Mouse (Mus musculus) left cerebral cortex, adult 2 months (tissue): ENCODE measurements around the gene Gm15517. TPM values are rescaled to one million over a fixed set of nuclear protein-coding genes. Genes with fewer than 3 reads are reported as not detected.
A peak's percentile ranks its signal among the peaks of the same experiment; 100 is the strongest.

Experiments
- DNase-seq, 2 experiments: peaks; one replicate each; pipeline ENCODE4 v3.0.0; 2021 to 2022; ENCODE audit warnings: low spot score in 2 of 2, mixed read lengths in 1 of 2; ENCODE audit errors: extremely low spot score in 1 of 2
- H3K27ac ChIP-seq: fragments of 200-600 bp; 2 replicates; pipeline ENCODE4 v1.8.1; 2022
- H3K4me3 ChIP-seq: fragments of 200-600 bp; 2 replicates; pipeline ENCODE4 v1.8.1; 2022
- CTCF ChIP-seq: fragments of 200-600 bp; IDR thresholded peaks from 2 replicates; pipeline ENCODE4 v1.8.1; 2022; ENCODE audit warnings: antibody characterized with exemption, mild to moderate bottlenecking, moderate library complexity
- intact Hi-C: fragments of 180-260 bp; cut with DNase I; formaldehyde crosslinking; loops from one replicate; pipeline ENCODE4 v1.15.1; 2025
- total RNA-seq, 2 experiments: library from RNA; stranded (reverse); gene quantifications; 2 replicates each; pipeline ENCODE4 v1.2.3; 2021

Gene Gm15517
- total RNA-seq, 2 experiments from 2014 or later: not detected

GRCm38 (mm10) chr7:44304463-44304774 lies 43.2 kb downstream of the Gm15517 start:
- no peak for DNase-seq
- intact Hi-C loops: loop anchor here (2.0 kb wide), 1 partner anchor 42 kb away; no protein-coding TSS in a partner anchor
- peak overlapping the region; percentile 98 for H3K27ac ChIP-seq

GRCm38 (mm10) chr7:44304775-44305641 lies 43.8 kb downstream of the Gm15517 start:
- H3K4me3 ChIP-seq: peak overlapping the region; percentile 83
- TF ChIP-seq CTCF: no peak; the same call in 1 of the 2 replicates
- DNase-seq: peak; percentile 97
- intact Hi-C loops: loop anchor here (2.0 kb wide), 1 partner anchor 42 kb away; no protein-coding TSS in a partner anchor
- peak overlapping the region; percentile 98 for H3K27ac ChIP-seq

More at GRCm38 (mm10) chr7:44304463-44304774, 43.2 kb downstream of the Gm15517 start:
- no peak for TF ChIP-seq CTCF
- peak overlapping the region; percentile 83 for H3K4me3 ChIP-seq

DNA sequence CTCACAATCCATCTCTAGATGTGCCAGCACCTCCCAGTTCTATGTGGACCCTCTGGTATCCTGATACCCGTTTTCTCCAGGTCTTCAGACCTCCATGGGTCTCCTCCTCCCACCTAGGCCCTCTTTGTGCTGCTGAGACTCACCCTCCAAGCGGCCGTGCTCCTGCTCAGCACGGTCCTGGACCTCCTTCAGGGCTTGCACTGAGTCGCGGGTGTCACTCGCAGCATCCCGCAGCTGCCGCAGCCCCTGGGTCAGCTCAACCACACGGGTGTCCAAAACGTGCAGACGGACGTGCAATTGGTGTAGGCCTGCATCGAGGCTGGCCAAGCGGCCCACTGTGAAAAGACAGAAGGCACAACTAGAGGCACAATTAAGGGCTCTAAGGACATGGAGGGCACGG lies 44.4 kb downstream of the Gm15517 start:
- DNase-seq: no peak
- no peak for TF ChIP-seq CTCF
- H3K4me3 ChIP-seq: peak overlapping the region; percentile 2; the same call in 1 of the 2 replicates
- peak overlapping the region; percentile 67 for H3K27ac ChIP-seq
- intact Hi-C loops: loop anchor here (2.0 kb wide), 1 partner anchor 43 kb away; no protein-coding TSS in a partner anchor

DNA sequence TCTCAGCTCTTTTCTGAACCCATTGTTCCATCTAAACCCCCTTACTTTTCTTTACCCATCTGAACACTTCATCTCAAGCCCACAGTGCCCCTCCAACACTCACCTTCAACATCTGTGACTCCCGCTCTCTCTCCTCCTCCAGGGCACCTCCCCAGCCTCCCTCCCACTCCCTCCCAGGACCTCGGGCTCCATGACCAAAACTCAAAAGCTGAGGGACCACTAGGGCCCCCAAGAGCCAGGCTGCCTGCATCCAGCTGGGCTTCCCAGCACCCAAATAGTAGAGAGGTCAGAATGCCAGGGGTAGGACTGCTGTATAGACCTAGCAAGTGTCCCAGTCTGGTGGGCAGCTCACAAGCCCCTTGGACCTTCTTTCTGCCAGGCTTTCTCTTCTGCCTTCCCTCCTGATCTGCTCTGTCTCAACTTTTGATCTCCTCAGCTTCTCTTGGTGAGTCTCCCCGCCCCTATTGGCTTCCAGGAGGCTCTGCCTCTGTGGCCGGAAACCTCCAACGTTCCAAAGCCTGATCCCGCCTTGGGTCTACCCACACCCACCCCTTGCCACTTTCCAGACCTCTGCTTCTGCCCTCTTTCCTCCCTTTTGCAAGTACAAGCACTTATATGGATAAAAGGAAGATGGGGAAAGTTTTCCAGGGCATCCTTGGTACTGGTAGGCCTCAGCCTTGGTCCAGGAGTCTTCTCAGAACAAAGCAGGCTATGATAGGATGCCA lies 45.4 kb downstream of the Gm15517 start, which contains the start of gene Clec11a:
TSS of gene Clec11a (minus strand) at position 387 of the 725 bp plus-strand sequence.
- H3K27ac ChIP-seq: peak within 1 kb of the TSS; percentile 67
- intact Hi-C loops: no loop called here
- no peak for DNase-seq
- no peak for TF ChIP-seq CTCF
- no peak within 1 kb of the TSS for H3K4me3 ChIP-seq

GRCm38 (mm10) chr7:44307261-44308020 lies 46.2 kb downstream of the Gm15517 start:
- no peak; the same call in 1 of the 2 replicates for TF ChIP-seq CTCF
- no peak for DNase-seq
- Histone ChIP-seq H3K4me3 (no peak overlapping the region), H3K27ac (no peak overlapping the region)
- intact Hi-C loops: no loop called here

DNA sequence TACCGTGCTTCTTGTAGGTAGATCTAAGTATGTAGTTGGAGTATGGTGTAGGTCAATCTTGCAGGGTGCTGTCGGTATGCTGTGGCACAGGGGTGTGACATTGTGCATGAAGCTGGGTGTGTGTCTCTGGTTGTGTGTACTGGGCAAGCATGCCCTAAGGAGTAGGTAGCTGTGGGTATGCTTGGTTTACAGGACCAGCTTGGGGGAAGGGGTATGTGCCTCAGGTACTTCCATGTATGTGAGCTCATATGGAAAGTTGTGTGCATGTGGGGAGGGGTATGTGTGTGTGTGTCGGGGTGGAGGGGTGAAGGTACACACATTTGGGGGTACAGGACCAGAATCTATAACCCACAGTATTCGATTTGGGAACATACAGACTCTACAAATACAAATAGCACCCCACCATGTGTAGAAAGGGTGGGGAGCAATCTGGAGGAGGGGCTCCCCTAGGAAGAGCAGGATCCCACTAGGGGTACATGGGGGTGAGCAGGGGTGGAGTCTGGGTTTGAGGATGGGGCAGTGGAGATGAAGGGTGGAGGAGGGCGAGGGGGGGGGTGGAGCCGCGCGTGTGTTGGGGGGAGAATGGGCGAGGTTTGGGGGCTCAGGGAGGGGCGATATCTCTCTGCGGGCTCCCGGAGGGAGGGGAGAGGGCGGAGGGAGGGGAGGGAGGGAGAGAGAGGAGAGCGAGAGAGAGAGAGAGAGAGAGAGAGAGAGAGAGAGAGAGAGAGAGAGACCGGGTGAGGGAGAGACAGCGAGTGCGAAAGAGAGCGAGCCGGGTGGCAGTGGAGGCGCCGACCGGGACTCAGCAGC lies 48.4 kb downstream of the Gm15517 start, which contains the start of gene Shank1:
TSS of gene Shank1 (plus strand) at position 779 of the 810 bp plus-strand sequence.
- TF ChIP-seq CTCF: no peak
- intact Hi-C loops: loop anchor here (2.0 kb wide), 1 partner anchor 43 kb away; no protein-coding TSS in a partner anchor
- Histone ChIP-seq H3K4me3 (peak within 1 kb of the TSS; percentile 76), H3K27ac (peak within 1 kb of the TSS; percentile 96)
- DNase-seq: no peak

DNA sequence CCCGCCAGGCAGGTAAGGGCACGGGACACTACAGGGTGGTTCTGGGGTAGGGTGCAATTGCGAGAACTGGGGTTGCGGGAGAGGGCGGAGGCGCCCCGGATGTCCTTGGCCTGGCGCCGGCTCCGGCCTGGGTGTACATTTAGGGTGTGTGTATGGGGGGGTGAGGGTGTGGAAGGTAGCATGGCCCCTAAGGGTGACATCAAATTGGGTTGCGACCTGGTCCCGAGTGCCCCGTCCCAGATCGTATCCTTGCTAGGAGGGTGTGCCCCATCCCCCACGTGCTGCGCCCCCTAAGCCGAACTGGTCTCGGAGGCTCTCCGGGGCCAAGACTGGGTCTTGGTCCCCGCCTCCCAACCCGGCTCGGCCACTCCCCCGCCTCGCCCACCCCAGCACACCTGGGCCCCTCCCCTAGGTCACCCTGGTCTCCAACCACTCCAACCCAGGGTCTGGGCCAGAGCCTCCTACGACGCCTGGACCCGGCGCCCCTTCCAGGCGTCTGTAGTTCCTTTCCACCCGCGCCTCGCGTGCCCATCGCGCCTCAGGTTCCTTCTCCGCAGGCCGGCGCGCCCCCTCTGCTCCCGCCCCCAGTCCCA lies 49.1 kb downstream of the Gm15517 start:
- no peak for DNase-seq
- intact Hi-C loops: loop anchor here (2.0 kb wide), 1 partner anchor 42 kb away; no protein-coding TSS in a partner anchor
- no peak for TF ChIP-seq CTCF
- H3K4me3 ChIP-seq: peak overlapping the region; percentile 76
- H3K27ac ChIP-seq: peak overlapping the region; percentile 96

- peak; percentile 74 to 81 for DNase-seq
- intact Hi-C loops: loop anchor here (1.0 to 2.0 kb wide), 2 partner anchors 26 to 42 kb away; no protein-coding TSS in a partner anchor
- Histone ChIP-seq H3K4me3 (peak overlapping the region; percentile 76), H3K27ac (peak overlapping the region; percentile 96)
- TF ChIP-seq CTCF: no peak
Measured at GRCm38 (mm10) chr7:44310878-44311712, 49.8 kb downstream of the Gm15517 start.

Other genes starting within 250 kb of the Gm15517 start
- gene Klk1b26, start 249.3 kb upstream of the Gm15517 start, total RNA-seq: not detected
- gene Klk1b27, start 209.2 kb upstream of the Gm15517 start, total RNA-seq: not detected
- not detected for gene Klk1b21, start 159.1 kb upstream of the Gm15517 start, total RNA-seq
- not detected for gene Klk1b22, start 148.8 kb upstream of the Gm15517 start, total RNA-seq
- gene Klk1b16, start 124.7 kb upstream of the Gm15517 start, total RNA-seq: not detected
- not detected for gene Klk1b24, start 73.2 kb upstream of the Gm15517 start, total RNA-seq
- not detected for gene Klk1b3, start 63.3 kb upstream of the Gm15517 start, total RNA-seq
- not detected for gene Klk1b4, start 54.0 kb upstream of the Gm15517 start, total RNA-seq
- gene Klk1b5, start 45.5 kb upstream of the Gm15517 start, total RNA-seq: not detected
- not detected for gene Klk1, start 36.1 kb upstream of the Gm15517 start, total RNA-seq
- gene Gm36864, start 25.3 kb upstream of the Gm15517 start, total RNA-seq: not detected
- gene 1700028J19Rik, start 14.8 kb upstream of the Gm15517 start, total RNA-seq: 1 to 10 TPM; 1.2 to 1.3 TPM
- 10 to 100 TPM; 70.1 to 80.9 TPM for gene 2410002F23Rik, start 14.7 kb upstream of the Gm15517 start, total RNA-seq
- gene Acp4, start 4.1 kb upstream of the Gm15517 start, total RNA-seq: not detected
- 1 to 10 TPM; 4.3 TPM for gene Clec11a, start 45.5 kb downstream of the Gm15517 start, total RNA-seq
- 100 to 1,000 TPM; 637 to 705 TPM for gene Shank1, start 48.8 kb downstream of the Gm15517 start, total RNA-seq
- gene Syt3, start 122.7 kb downstream of the Gm15517 start, total RNA-seq: 10 to 100 TPM; 59.5 to 63.7 TPM
- 1 to 10 TPM; 1.5 to 2.7 TPM for gene 1700008O03Rik, start 124.4 kb downstream of the Gm15517 start, total RNA-seq
- 100 to 1,000 TPM; 278 to 294 TPM for gene Lrrc4b, start 167.6 kb downstream of the Gm15517 start, total RNA-seq
- 10 to 100 TPM in 1 of 2 experiments, 1 to 10 TPM in 1; 9.8 to 10.0 TPM for gene Aspdh, start 203.9 kb downstream of the Gm15517 start, total RNA-seq
- 10 to 100 TPM; 72.3 to 86.6 TPM for gene Josd2, start 206.5 kb downstream of the Gm15517 start, total RNA-seq
- gene Emc10, start 235.1 kb downstream of the Gm15517 start, total RNA-seq: 100 to 1,000 TPM; 192 to 201 TPM
- gene Fam71e1, start 235.1 kb downstream of the Gm15517 start, total RNA-seq: 10 to 100 TPM; 15.5 to 21.0 TPM